Mouse (Mus musculus): ENCODE results near the gene Glis3. TPM values are rescaled to one million over a fixed set of nuclear protein-coding genes. Genes with fewer than 3 reads are reported as not detected.

Glis3 gene
- polyA plus RNA-seq, 1 experiment from 2014 or later = 1.8 TPM

GRCm38 (mm10) chr19:28227526-28227925 is 452.4 kb downstream of the Glis3 start:
- no peak for ATAC-seq (ENCODE audit: insufficient number of reproducible peaks, insufficient read depth, low FRiP score, low read depth)
- H3K27ac ChIP-seq (ENCODE audit: low read length) = no peak overlapping the region
- no peak overlapping the region for H3K4me3 ChIP-seq (ENCODE audit: low read depth, low read length)
- no peak overlapping the region for H3K9ac ChIP-seq (replicated peaks; ENCODE audit: low read depth, low read length)
- H3K4me1 ChIP-seq (ENCODE audit: control insufficient read depth, insufficient read depth, low read length) = no peaks in the 10 kb centered on the region
- no peak overlapping the region for H3K4me2 ChIP-seq (replicated peaks; ENCODE audit: low read depth, low read length)
- H3K27me3 ChIP-seq (ENCODE audit: control insufficient read depth, insufficient read depth, low read length) = no peaks in the 10 kb centered on the region
- H3K36me3 ChIP-seq (ENCODE audit: control insufficient read depth, insufficient read depth, low read length) = no peaks in the 10 kb centered on the region
- 77% methylated on average over 10 of the region's 10 CpGs for WGBS
- no peaks in the 10 kb centered on the region for H3K9me3 ChIP-seq (ENCODE audit: control insufficient read depth, low read depth, low read length)

GRCm38 (mm10) chr19:28225651-28226050 is 454.2 kb downstream of the Glis3 start:
- Histone ChIP-seq H3K27me3 (ENCODE audit: control insufficient read depth, insufficient read depth, low read length) (no peaks in the 10 kb centered on the region), H3K27ac (ENCODE audit: low read length) (no peak overlapping the region), H3K4me3 (ENCODE audit: low read depth, low read length) (no peak overlapping the region), H3K4me1 (ENCODE audit: control insufficient read depth, insufficient read depth, low read length) (no peaks in the 10 kb centered on the region), H3K36me3 (ENCODE audit: control insufficient read depth, insufficient read depth, low read length) (no peaks in the 10 kb centered on the region), H3K9ac (replicated peaks; ENCODE audit: low read depth, low read length) (no peak overlapping the region), H3K9me3 (ENCODE audit: control insufficient read depth, low read depth, low read length) (no peaks in the 10 kb centered on the region), H3K4me2 (replicated peaks; ENCODE audit: low read depth, low read length) (no peak overlapping the region)
- ATAC-seq (ENCODE audit: insufficient number of reproducible peaks, insufficient read depth, low FRiP score, low read depth) = no peak
- WGBS = 76% methylated on average over 6 of the region's 6 CpGs

DNA sequence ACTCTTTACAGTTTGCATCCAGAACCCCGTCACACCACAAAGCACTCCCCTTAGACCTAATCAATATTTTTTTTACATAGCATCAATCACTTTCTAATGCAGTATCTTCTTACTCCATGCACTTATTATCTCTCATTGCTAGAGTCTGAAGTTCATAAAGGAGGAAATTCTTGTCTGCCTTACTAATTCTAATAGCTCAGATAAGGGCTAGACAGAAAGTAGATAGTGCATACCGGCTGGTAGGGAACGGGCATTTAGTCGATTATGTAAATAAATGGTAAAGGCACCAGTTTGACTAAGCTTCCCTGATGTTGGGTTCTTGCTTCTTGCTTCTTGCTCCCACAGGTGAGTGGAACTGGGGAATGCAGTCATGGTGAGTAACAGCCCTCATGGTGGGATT is 468.2 kb downstream of the Glis3 start:
- H3K4me3 ChIP-seq (ENCODE audit: low read depth, low read length) = no peak overlapping the region
- peaks cover 4% of the 10 kb centered on the region; the same call in 1 of the 2 replicates for H3K9me3 ChIP-seq (ENCODE audit: control insufficient read depth, low read depth, low read length)
- H3K9ac ChIP-seq (replicated peaks; ENCODE audit: low read depth, low read length) = no peak overlapping the region
- H3K27me3 ChIP-seq (ENCODE audit: control insufficient read depth, insufficient read depth, low read length) = no peaks in the 10 kb centered on the region
- no peak overlapping the region for H3K4me2 ChIP-seq (replicated peaks; ENCODE audit: low read depth, low read length)
- H3K36me3 ChIP-seq (ENCODE audit: control insufficient read depth, insufficient read depth, low read length) = no peaks in the 10 kb centered on the region
- no peak overlapping the region for H3K27ac ChIP-seq (ENCODE audit: low read length)
- WGBS = 57% methylated on average over 4 of the region's 4 CpGs
- H3K4me1 ChIP-seq (ENCODE audit: control insufficient read depth, insufficient read depth, low read length) = no peaks in the 10 kb centered on the region
- no peak; the same call in 1 of the 2 replicates for ATAC-seq (ENCODE audit: insufficient number of reproducible peaks, insufficient read depth, low FRiP score, low read depth)

Other genes starting within 250 kb of the Glis3 start
- 0.21 and 0.27 TPM in 2 replicates for gene Slc1a1, start 155.0 kb upstream of the Glis3 start, polyA plus RNA-seq (2014; fragmentation: Nextera tagmentation; extraction: Ambion mirVana)

Measured in stomach, embryonic 14.5 days (tissue).